Mouse (Mus musculus) cerebellum, adult 8-10 months (tissue): ENCODE data around the gene Tanc1.
A peak's percentile ranks its signal among the peaks of the same experiment; 100 is the strongest.

Experiments used
- DNase-seq: peaks from one replicate; pipeline ENCODE4 v3.0.0; 2022

The Tanc1 gene

DNA sequence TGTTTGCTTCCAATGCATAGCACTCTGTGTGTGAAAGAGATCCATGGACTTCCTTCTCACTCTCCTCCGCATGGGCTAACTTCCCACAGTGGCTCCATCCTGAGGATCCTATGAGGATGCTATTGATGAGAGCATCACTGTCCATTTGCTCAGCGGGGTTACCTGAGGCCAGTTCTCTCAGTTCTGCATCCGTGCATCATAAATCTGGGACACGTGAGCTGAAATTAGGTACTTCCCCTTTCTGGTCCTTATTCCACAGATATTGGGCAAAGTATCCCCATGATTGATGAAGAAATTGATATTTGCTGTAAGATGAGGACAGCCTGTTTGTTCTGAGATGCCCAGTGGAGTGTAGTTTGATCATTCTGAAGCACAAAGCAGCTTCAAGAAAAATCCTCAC is 156.1 kb downstream of the Tanc1 start:
- no peak for DNase-seq

DNA sequence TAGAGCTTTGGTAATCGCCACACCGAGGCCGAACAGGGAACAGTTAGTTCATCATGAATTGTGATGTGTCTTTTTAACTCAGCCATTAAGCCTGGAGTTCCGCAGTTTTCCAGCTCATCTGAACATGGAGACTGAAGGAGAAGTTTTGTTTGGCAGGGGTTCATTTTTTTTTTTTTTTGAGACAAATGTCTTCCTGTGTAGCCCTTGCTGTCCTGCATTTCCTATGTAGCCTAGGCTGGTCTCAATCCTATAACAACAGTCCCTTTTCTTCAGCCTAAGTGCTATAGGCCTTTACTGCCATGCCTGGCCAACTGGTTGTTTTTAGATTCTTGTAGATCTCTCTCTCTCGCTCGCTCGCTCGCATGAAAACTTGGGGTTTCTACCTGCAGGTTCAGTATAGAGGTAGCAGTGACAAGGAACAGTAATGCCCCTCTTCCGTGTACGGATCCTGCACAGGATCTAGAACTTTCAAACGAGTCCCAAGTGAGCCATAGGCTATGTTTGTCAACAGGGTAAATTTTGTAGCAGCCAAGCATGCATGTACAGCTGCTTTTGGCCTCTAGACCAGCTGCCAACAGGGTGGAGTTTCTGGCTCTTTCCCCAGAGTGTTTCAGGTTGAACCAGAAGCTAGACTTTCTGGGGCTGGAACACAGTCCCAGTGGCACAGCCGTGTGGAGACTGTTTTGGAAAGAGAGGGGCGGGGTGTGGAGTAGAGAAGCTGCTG is 157.0 kb downstream of the Tanc1 start:
- no peak for DNase-seq

DNA sequence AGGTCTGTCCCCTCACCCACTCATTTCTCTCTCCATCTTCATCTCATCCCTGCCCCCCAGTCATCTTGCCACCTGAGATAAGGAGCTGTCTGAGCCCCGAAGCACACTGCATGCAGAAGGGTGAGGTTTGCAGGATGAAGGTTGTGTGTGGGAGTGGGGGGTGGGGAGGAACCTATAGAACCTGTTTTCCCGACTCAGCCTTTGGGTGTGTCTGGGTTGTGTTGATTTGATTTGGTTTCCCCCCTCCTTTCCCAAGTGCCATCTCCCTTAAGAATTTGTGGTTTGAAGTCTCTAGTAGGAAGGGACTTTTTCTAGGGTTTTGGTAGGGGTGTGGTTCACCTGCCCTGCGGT is 157.5 kb downstream of the Tanc1 start:
- DNase-seq, result no peak

DNA sequence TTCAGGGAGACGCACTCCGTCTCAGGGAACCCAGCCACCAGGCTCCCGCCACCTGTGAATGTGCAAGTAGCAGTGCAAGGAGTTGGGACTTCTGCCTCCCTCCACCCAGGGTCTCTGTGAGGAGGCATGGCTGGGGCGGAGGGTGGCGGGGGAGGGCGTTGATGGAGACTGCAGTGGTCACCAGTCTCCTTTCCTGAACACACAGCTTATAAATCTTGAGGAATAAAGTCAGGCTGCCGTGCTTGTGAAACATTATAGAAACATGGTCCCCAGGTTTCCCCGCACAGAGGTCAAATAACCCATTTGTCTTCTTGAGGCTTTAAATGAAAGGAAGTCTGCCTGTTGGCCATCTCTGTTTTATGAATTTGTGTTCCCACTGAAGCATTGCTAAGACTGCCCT is 159.9 kb downstream of the Tanc1 start:
- no peak for DNase-seq

DNA sequence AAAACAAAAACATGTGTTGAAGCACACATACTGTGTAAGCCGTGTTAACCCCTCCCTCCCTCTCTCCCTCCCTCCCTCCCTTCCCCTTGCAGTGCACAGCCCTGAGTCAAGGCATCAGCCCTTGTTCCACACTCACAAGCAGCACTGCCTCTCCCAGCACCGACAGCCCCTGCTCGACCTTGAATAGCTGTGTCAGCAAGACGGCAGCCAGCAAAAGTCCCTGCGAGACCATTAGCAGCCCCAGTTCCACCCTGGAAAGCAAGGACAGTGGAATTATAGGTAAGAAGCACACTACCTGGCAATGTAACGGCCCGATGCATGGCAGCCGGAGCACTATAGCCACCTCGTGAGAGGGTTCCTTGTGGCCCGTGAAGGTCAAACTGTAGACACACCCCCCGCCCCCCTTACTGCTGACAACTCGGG is 160.4 kb downstream of the Tanc1 start:
- DNase-seq, result no peak

DNA sequence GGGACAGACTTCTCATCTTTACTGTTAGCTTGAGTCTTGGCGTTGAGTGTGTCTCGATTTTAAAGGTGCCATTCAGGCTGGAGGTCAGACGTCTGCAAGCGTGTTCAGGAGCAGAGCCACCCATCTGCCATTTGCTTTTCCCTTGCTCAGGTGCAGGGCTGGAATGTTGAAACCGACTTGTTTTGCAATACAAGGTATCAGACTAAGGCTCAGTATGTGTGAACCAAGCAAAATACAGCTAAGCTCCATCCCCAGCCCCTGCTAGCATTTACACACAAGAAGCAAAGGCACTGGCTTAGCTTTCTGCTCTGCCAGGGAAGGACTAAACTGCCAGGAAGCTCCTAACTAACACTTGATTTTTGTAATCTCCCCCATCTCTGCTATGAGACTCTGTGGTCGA is 162.5 kb downstream of the Tanc1 start:
- DNase-seq, result no peak

DNA sequence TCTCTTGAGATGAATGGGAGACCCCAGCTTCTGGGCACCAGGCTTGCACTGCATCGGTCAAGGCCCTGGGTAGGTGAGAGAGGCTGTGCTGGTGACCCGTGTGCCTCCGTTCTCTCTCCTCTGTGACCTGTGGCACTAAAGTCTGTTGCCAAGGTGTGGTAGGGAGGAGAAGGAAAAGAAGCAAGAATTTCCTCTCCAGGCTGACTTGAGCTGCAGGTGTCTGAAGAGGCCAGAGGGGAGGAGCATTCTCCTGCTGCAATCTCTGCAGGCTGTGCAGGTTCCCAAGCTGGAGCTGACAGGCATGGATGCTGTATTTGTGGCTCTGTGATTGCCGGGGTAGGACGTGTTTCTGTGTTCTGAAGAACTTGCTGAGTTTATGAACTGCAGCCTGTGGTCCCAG is 163.3 kb downstream of the Tanc1 start:
- no peak for DNase-seq

DNA sequence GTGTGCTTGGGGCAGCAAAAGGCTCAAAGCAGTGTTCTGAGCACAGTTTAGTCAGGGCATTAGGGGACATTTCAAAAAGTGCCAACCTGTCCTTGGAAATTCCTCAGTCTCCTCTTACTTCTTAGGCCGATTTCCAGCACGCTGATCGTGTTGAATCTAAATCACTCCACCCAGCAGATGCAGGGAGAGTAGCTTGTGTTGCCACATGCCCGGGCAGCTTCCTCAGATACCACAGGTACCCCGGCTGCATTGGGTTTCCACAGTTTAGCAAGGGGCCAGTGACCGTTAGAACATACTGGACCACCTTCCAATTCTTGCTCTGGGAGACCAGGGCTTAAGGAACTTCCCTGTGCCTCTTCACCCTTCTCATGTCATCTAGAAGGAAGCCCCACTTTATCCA is 164.0 kb downstream of the Tanc1 start:
- DNase-seq, result no peak

DNA sequence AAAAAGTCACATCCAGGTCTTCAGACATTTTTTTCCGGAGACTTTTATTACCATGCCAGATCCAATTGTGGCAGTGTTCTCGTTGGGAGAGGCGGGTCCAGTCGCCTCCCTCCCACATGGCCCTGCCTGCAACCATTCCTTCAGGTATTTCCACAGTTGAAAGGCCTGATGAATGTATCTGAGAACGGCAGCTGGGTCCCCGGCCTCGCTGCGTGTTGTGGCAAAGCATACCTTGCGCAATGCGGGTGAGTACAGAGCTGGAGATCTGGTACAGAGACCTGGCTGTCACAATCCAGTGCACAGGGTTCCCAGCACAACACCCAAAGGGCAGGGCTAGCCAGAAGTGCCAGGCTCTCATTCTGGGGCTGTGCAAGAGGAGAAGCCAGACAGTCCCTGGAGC is 167.5 kb downstream of the Tanc1 start:
- DNase-seq, result no peak

DNA sequence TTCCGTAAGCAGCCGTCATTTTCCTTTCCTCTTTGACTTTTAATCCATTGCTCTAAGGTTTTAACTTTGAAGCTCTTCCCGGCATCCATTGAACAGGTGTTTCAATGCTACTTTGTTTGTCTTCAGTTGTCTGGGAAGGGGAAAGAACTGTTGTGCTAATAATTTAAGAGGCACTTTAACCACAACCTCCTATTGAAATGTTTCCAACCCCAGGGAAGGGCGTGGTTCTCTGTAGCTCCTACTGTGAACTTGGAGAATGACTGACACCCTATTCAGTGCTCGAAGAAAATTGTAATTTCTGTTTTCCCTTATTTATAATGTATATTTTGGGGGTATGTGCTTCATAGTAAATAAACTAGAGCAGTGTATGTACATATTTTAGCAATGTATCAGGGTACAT is 168.4 kb downstream of the Tanc1 start:
- DNase-seq, result no peak

DNA sequence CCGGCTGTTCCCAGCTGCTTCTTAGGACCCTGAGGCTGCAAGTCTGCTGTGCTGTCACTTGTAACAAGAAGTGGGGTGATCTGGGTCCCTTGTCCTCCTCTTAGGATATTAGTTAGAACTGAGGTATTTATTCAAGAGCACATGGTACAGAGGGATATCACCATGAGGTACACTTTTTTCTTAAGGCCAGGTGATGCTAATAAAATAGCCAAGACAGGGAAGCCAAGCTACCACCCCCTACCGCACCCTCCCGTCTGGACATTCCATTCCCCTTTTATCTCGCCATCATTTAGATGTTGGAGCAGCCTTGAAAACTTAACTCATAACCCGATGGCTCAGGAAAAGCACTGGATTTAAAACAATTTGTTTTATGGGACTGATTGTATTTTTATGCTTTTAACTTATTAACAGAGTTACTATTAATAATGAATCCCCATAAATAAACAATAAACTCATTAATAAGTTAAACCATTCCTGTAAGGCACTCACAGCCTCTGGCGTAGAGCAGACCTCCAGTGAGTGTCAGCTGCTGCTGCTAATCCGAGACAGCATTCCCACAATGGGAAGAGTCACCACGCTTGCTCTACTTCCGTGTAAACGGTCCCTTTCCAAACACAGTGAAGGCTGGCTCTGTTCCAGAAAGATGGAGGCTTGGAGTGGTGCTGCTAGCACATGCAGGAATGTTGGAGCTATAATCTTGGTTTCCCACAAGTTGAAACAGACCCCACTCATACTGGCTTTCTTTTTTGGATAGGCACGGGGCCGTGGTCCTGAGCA is 171.4 kb downstream of the Tanc1 start:
- DNase-seq, result peak; percentile 27

DNA sequence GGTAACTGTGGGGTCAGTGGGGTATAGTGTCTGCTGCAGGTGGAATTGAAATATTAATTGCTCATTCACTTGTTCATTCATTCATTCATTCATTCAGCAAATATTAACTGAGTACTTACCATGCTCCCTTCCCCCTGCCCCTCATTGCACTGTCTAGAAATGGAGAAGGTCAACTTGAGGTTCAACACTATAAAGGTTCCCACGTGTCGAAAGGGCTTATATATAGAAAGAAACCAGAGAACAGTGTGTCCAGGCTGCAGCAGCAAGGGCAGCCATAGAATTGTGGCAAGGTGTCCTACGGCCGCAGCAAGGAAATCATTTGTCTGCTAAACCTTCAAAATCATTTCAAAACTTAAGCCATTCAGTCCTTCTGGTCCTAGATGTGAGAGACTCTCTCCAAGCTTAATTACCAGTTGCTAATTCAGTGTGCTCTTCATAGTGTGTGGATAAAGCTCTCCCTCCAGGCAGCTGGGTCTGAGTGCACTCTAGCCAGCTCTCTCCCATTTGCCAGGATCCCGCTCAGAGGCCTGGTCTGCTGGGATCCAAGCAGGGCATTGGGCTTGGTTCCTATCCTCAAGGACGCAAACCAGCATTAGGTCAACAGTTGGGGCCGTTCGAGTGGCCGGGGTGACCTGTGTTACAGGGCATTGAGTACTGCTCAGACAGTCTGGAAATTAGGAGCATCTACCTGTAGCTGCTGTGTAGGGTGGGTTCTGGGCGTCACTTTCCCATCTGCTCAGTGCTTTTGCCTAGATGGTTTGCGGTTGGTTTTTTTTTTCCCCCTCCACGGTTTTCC is 172.2 kb downstream of the Tanc1 start:
- DNase-seq, result no peak

DNA sequence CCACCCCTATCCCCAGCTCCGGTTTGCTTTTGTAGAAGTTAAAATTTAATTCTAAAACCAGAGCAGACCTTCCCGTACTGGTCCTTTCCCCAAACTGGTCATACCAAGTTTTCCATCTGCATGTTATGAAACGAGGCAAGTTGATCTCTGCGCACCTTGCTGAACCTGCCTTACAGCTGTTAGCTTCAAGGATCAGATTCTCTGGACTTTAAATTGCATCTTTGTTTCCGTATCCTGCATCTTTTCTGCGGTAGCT is 172.7 kb downstream of the Tanc1 start:
- no peak for DNase-seq

DNA sequence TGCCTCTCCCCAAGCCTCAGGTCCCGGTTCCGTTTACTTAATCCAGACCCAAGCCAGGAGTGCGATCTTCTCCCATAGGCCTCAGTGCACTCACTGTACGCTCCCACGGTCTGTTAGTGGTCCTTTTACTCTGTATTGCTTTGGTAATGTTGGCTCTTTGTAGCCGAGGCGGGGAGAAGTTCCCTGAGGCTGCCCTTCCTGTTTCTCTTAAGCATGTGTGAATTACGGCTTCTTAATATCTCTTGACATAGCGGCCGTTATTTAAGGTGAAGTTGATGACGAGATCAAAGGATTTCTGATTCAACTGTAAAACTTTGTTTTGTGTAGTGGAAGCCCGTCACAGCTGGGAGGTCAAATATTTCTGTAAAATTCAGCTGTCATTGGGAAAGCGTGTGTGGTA is 173.8 kb downstream of the Tanc1 start:
- DNase-seq, result no peak

DNA sequence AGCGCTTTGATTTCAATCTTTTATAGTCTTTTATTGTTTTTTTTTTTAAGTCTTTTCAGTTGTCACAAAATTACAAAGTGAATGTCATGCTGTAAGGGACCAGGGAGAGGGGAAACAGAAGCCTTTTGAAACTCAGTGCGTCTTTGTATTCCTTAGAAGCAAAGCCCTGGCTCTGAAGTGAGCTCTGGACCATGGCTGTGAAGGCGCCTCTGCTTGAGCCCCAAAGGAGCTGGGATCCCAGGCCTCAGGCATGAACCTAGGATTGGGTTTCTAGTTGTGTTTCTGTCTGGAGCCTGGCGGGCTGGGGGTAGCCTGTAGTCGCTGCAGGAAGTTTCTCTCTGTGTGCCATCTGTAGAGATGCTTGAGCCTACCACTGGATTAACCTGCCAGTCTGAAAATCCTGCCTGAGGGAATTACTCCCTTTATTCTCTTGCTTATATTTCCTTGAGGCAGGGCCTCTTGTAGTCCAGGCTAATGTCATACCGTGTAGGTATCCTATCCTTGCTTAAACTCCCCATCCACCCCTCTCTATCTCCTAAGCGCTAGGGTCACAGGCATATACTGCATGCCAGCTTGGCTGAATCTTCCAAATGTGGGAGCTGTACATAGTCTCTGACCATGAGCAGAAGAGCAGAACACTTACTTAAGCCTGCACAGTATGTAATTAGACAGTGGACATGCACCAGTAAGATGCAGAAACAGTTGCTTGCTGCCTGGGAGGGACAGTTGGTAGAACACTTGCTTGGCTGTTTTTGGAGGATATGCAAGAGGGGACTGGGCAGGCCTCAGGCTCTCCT is 177.1 kb downstream of the Tanc1 start:
- no peak for DNase-seq

DNA sequence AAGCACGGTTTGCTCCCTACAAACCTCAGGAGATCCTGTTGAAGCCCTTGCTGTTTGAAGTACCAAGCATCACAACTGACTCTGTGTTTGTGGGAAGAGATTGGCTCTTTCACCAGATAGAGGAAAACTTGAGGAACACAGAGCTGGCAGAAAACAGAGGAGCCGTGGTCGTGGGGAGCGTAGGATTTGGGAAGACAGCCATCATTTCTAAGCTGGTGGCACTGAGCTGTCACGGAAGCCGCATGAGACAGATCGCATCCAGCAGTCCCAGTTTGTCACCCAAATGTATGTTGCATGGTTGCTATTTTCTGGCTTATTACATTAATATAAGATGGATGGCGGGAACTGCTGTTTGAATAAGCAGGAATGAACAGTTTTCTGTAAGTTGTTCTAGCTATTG is 179.8 kb downstream of the Tanc1 start:
- DNase-seq, result no peak

DNA sequence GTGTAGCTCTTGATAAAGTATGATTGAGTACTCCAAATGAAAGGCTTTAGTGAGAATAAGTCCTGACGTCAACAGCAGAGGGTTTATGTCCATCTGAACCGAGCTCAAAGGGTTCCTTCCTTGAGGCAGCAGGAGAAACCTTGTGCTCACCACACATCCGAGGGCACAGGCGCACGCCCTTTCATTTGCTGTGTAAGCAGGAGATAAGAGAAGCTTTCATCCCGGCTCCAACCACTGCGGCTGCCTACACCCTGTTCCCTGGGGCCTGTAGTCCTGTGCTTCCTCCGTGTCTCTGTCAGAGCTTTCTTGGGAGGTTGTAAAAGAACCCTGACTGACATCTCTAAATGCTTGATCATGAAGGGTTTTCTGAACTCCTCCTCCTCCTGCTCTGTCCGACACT is 181.5 kb downstream of the Tanc1 start:
- no peak for DNase-seq

DNA sequence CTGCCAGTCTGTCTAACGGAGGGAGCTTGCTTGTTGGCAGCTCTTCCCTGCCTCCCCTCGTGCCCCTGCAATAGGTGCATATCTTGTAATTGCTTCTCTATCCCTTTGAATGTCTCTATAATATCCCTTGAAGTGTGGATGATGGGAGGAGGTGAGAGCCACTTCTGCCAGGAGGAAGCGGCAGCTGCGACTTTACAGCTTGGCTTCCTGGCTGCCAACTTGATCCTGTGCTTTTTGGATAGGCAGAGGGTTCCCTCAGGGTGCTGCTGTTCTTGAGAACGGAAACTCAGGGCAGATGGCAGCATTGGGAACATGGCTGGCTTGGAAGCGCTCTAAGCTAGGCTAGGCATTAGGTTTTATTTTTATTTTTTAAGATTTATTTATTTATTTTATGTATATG is 183.0 kb downstream of the Tanc1 start:
- peak; percentile 53 for DNase-seq

DNA sequence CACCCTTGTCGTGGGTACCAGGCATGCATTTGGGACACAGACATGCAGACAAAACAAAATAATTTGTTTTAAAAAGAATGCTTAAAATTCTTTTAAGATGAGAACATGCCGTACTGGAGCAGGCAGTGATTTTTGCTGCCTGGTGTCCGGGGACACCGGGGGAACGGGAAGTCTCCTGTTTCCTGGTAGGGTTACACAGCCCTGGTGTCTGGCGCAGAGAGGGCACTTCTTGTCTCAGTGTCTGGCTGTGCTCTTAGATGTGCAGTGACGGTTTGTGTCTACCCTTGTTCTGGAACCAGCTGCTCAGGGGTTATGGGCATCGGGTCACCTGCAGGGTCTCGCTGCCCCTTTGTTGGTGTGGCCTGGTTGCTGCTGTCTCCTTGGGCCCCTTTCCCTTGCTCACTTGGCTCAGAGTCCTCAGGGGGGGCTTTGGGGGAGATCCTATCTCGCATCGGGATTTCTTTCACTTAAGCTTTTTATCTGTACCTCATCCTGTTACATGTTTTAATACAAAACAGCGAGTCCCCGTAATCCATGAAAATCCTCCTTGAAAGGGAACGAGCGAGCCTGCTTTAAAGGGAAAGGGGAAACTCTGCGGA is 187.2 kb downstream of the Tanc1 start:
- no peak for DNase-seq

DNA sequence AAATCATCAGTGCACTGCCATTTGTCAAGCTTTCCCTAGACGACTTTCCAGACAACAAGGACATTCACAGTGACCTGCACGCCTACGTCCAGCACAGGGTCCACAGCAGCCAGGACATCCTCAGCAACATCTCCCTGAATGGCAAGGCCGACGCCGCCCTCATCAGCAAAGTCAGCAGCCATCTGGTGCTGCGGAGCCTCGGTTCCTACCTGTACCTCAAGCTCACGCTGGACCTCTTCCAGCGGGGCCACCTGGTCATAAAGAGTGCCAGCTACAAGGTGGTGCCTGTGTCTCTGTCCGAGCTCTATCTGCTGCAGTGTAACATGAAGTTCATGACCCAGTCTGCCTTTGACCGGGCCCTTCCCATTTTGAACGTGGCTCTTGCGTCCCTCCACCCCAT is 187.7 kb downstream of the Tanc1 start:
- DNase-seq, result peak; percentile 83

DNA sequence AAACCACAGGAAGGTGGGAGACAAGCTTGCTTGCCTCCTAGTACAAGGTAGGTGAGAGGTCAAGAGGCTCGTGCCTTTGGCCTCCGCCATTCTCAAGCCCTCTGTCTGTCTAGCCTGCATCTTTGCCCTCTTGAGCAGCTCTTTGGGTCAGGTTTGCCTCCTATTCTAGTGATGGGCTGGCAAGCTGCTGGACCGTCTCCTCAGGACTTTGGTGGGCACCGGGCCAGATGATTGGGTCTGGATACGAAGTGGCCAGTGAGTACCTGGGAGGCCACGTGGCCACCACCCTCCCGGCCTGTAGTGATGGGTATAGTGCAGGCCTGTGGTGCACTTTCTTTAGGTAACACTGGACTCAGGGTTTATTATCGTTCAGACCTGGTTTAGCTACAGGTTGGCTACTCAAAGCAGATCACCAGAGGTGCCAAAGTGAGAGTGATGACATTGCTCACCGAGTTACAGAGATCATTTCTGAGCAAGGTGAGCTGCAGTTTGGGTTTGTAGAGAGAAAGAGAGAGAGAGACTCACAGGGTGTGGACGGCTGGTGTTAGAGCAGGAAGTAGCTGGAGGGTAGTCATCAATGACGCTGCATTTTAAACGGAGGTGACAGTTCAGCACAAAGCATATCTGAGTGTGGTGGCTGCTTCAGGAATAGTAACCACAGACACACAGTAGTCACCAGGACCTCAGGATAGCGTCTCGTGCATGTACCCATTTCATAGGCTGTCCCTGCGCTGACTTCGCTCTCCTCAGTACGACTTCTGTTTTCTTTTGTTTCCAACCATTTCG is 188.8 kb downstream of the Tanc1 start:
- DNase-seq, result peak; percentile 46

DNA sequence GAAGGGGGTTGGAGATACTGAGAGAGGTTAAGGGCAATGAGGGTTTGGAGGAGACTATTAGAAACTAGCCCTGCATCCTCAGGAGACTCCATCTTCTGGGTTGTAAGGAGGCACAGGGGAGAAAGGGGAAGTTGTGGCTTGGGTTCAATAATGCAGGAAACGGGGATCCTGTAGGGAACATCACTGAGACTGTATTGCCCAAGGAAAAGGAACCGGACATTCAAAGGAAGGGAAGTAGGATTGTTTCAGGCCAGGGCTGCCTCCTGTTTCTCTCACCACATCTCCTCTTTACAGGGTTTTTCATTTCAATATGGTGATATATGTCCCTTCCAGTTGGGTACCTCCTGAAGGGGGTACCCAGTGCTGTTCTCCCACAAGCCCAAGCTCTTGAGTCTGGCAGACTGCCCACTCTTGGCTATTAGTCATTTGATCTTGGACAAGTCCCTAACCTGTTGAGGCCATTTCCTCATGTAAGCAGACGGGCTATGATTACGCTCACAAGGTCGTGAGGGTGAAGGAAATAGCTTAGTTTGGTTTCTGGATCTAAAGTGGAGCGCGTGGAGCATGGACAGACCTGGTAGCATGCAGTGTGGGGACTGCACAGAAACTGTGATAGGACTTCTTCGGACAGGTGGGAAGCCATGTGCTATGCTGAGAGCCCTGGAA is 191.0 kb downstream of the Tanc1 start:
- no peak for DNase-seq
